ENCODE assay signal across 11 mouse cellular contexts in genomic region chr7:83445181-83445926, GRCm38 (mm10).
DNase-seq lines count a peak whose midpoint lies in the region; ATAC-seq and TF ChIP-seq lines count a peak whose summit lies in the region.
"Had no signal": no experiment of that assay in that cellular context is flagged by ENCODE, and none has a peak within 500 bp of the region (broad histone marks: within the 10 kb centered on the region; RNA-seq: fewer than 3 reads in every experiment).

No protein-coding gene starts in this region.

- no peak for ATAC-seq in heart, embryonic 12.5 days (ENCODE audit: insufficient number of reproducible peaks, low FRiP score)
- ATAC-seq in lung, embryonic 15.5 days (ENCODE audit: borderline replicate concordance, extremely low read depth, low FRiP score, low TSS enrichment), result no peak
- ATAC-seq in lung, postnatal 0 days, result no peak
- no peak for ATAC-seq in embryonic facial prominence, embryonic 13.5 days (ENCODE audit: insufficient number of reproducible peaks, insufficient read depth, low FRiP score, low TSS enrichment, low read depth)
- no peak for ATAC-seq in limb, embryonic 13.5 days (ENCODE audit: low FRiP score, low read depth)

- no peak for DNase-seq in heart, adult 9 months (ENCODE audit: low spot score in 2 of 2)
- no peak for DNase-seq in lung, postnatal 0 days (ENCODE audit: low spot score)
- DNase-seq in testis, postnatal 14 days (ENCODE audit: low spot score), result no peak
- DNase-seq in cerebellum, adult 8-10 months, result no peak
- DNase-seq: lung, postnatal 14 days; thymus, adult 18-20 months had no signal

- H3K36me3 ChIP-seq in heart, embryonic 12.5 days, result no peaks in the 10 kb centered on the region
- H3K36me3 ChIP-seq in lung, embryonic 15.5 days, result no peaks in the 10 kb centered on the region
- no peaks in the 10 kb centered on the region for H3K36me3 ChIP-seq in lung, postnatal 0 days (ENCODE audit: insufficient read depth, low read length)
- no peaks in the 10 kb centered on the region for H3K36me3 ChIP-seq in embryonic facial prominence, embryonic 13.5 days
- no peaks in the 10 kb centered on the region for H3K36me3 ChIP-seq in limb, embryonic 13.5 days
- H3K36me3 ChIP-seq: hindbrain, embryonic 15.5 days had no signal

- H3K9ac ChIP-seq in heart, embryonic 12.5 days, result no peak overlapping the region
- H3K9ac ChIP-seq in lung, embryonic 15.5 days, result no peak overlapping the region
- no peak overlapping the region for H3K9ac ChIP-seq in lung, postnatal 0 days (replicated peaks; ENCODE audit: low read depth)
- no peak overlapping the region for H3K9ac ChIP-seq in embryonic facial prominence, embryonic 13.5 days
- H3K9ac ChIP-seq in limb, embryonic 13.5 days, result no peak overlapping the region
- H3K9ac ChIP-seq: hindbrain, embryonic 15.5 days had no signal

- no peak for TF ChIP-seq CTCF in lung, postnatal 0 days (IDR thresholded peaks at IDR 0.05)

- no peak for TF ChIP-seq EP300 in lung, postnatal 0 days (IDR thresholded peaks at IDR 0.05)

- H3K27me3 ChIP-seq in heart, embryonic 12.5 days (replicated peaks), result no peaks in the 10 kb centered on the region
- H3K27me3 ChIP-seq in lung, embryonic 15.5 days, result no peaks in the 10 kb centered on the region
- H3K27me3 ChIP-seq in lung, postnatal 0 days (replicated peaks; ENCODE audit: insufficient read depth, low read length), result no peaks in the 10 kb centered on the region
- no peaks in the 10 kb centered on the region for H3K27me3 ChIP-seq in embryonic facial prominence, embryonic 13.5 days
- H3K27me3 ChIP-seq in limb, embryonic 13.5 days, result no peaks in the 10 kb centered on the region
- H3K27me3 ChIP-seq: hindbrain, embryonic 15.5 days had no signal

- H3K4me3 ChIP-seq in heart, embryonic 12.5 days, result no peak overlapping the region
- H3K4me3 ChIP-seq in lung, embryonic 15.5 days, result no peak overlapping the region
- H3K4me3 ChIP-seq in lung, postnatal 0 days (ENCODE audit: low read depth, low read length), result no peak overlapping the region
- no peak overlapping the region for H3K4me3 ChIP-seq in embryonic facial prominence, embryonic 13.5 days
- no peak overlapping the region for H3K4me3 ChIP-seq in limb, embryonic 13.5 days
- H3K4me3 ChIP-seq: hindbrain, embryonic 15.5 days had no signal

- H3K4me2 ChIP-seq in heart, embryonic 12.5 days, result no peak overlapping the region
- no peak overlapping the region for H3K4me2 ChIP-seq in lung, embryonic 15.5 days
- no peak overlapping the region for H3K4me2 ChIP-seq in lung, postnatal 0 days (replicated peaks; ENCODE audit: low read depth, low read length)
- H3K4me2 ChIP-seq in embryonic facial prominence, embryonic 13.5 days, result no peak overlapping the region
- H3K4me2 ChIP-seq in limb, embryonic 13.5 days (replicated peaks), result no peak overlapping the region
- H3K4me2 ChIP-seq: hindbrain, embryonic 15.5 days had no signal

- peak overlapping the region; percentile 79 for H3K27ac ChIP-seq in heart, embryonic 12.5 days (ENCODE audit: poor library complexity, severe bottlenecking)
- H3K27ac ChIP-seq in lung, embryonic 15.5 days, result 0 out of 2 replicates have a peak overlapping the region, but pooled peaks have one; percentile 24
- H3K27ac ChIP-seq in lung, postnatal 0 days (ENCODE audit: low read length), result no peak overlapping the region
- H3K27ac ChIP-seq in embryonic facial prominence, embryonic 13.5 days, result peak overlapping the region; percentile 83
- H3K27ac ChIP-seq in limb, embryonic 13.5 days, result peak overlapping the region; percentile 95
- H3K27ac ChIP-seq: hindbrain, embryonic 15.5 days had no signal

- 0 out of 2 replicates have a peak, but pooled peaks cover 3% of the 10 kb centered on the region for H3K9me3 ChIP-seq in heart, embryonic 12.5 days (replicated peaks)
- H3K9me3 ChIP-seq in lung, embryonic 15.5 days, result no peaks in the 10 kb centered on the region
- no peaks in the 10 kb centered on the region for H3K9me3 ChIP-seq in lung, postnatal 0 days (ENCODE audit: low read length)
- H3K9me3 ChIP-seq in embryonic facial prominence, embryonic 13.5 days, result no peaks in the 10 kb centered on the region
- H3K9me3 ChIP-seq in limb, embryonic 13.5 days, result no peaks in the 10 kb centered on the region
- H3K9me3 ChIP-seq: hindbrain, embryonic 15.5 days had no signal

- 25% methylated on average over 5 of the region's 5 CpGs for WGBS in heart, embryonic 12.5 days
- WGBS in lung, embryonic 15.5 days, result 31% methylated on average over 5 of the region's 5 CpGs
- 27% methylated on average over 5 of the region's 5 CpGs for WGBS in lung, postnatal 0 days
- 21% methylated on average over 5 of the region's 5 CpGs for WGBS in embryonic facial prominence, embryonic 13.5 days
- whole genome bisulfite sequencing in limb, embryonic 13.5 days, result 35% methylated on average over 5 of the region's 5 CpGs

- H3K4me1 ChIP-seq in heart, embryonic 12.5 days (replicated peaks), result peaks cover 25% of the 10 kb centered on the region
- H3K4me1 ChIP-seq in lung, embryonic 15.5 days, result peaks cover 23% of the 10 kb centered on the region
- peaks cover 3% of the 10 kb centered on the region; the same call in 1 of the 2 replicates for H3K4me1 ChIP-seq in lung, postnatal 0 days (ENCODE audit: insufficient read depth, low read depth, low read length)
- peaks cover 27% of the 10 kb centered on the region for H3K4me1 ChIP-seq in embryonic facial prominence, embryonic 13.5 days
- H3K4me1 ChIP-seq in limb, embryonic 13.5 days, result peaks cover 38% of the 10 kb centered on the region
